Comparison of ENCODE assay signal across 10 mouse cellular contexts in the genomic region with DNA sequence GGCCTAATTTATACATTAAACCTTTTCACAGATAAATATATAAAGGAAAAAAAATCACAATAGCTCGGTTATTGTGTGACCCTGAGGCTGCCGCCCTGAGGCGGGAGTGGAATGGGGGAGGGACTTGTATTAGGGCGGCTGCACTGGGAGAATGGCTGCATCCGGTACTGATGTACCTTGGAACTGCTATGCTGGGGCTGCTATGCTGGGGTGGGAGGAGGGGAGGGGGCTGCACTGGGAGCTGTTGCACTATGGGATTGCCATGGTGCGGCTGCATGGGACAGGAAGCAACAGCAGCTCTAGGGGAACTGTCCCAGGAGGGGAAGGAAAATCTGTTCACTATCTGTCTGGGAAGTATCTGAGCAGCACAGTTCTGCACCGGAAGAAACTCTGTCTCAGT. TPM values are rescaled to one million over a fixed set of nuclear protein-coding genes. Genes with fewer than 3 reads are reported as not detected.
DNase-seq lines count a peak whose midpoint lies in the region; ATAC-seq and TF ChIP-seq lines count a peak whose summit lies in the region.
"Had no signal": no experiment of that assay in that cellular context is flagged by ENCODE, and none has a peak within 500 bp of the region (broad histone marks: within the 10 kb centered on the region; RNA-seq: fewer than 3 reads in every experiment).

No protein-coding gene starts in this region.

- H3K9me3 ChIP-seq in intestine, embryonic 14.5 days (ENCODE audit: control insufficient read depth, low read length), result no peaks in the 10 kb centered on the region
- no peaks in the 10 kb centered on the region for H3K9me3 ChIP-seq in intestine, postnatal 0 days (ENCODE audit: control insufficient read depth)
- H3K9me3 ChIP-seq in limb, embryonic 12.5 days, result no peaks in the 10 kb centered on the region
- H3K9me3 ChIP-seq: embryonic facial prominence, embryonic 15.5 days had no signal

- H3K27ac ChIP-seq in intestine, embryonic 14.5 days (ENCODE audit: low read depth), result peak overlapping the region; percentile 77
- no peak overlapping the region for H3K27ac ChIP-seq in intestine, postnatal 0 days (ENCODE audit: low read depth, low read length)
- H3K27ac ChIP-seq in limb, embryonic 12.5 days, result 0 out of 2 replicates have a peak overlapping the region, but pooled peaks have one; percentile 58

- 17% methylated on average over 7 of the region's 7 CpGs for WGBS in intestine, embryonic 14.5 days
- WGBS in intestine, postnatal 0 days, result 35% methylated on average over 7 of the region's 7 CpGs
- WGBS in limb, embryonic 12.5 days, result 37% methylated on average over 7 of the region's 7 CpGs

- DNase-seq in intestine, embryonic 14.5 days (ENCODE audit: low spot score), result no peak
- DNase-seq in thymus, postnatal 14 days, result peak; percentile 16
- no peak for DNase-seq in thymus, adult 18-20 months
- DNase-seq in cerebellum, adult 8-10 months, result no peak
- DNase-seq: gastrocnemius, postnatal 10 days had no signal

- TF ChIP-seq CTCF in intestine, postnatal 0 days (IDR thresholded peaks at IDR 0.05; ENCODE audit: low read depth), result no peak

- no peaks in the 10 kb centered on the region for H3K36me3 ChIP-seq in intestine, embryonic 14.5 days (ENCODE audit: control insufficient read depth, insufficient read depth, low read length)
- H3K36me3 ChIP-seq in intestine, postnatal 0 days (ENCODE audit: control insufficient read depth, insufficient read depth), result no peaks in the 10 kb centered on the region
- H3K36me3 ChIP-seq in limb, embryonic 12.5 days, result no peaks in the 10 kb centered on the region; the same call in 1 of the 2 replicates
- H3K36me3 ChIP-seq: embryonic facial prominence, embryonic 15.5 days had no signal

- ATAC-seq in intestine, embryonic 14.5 days (replicated peaks; ENCODE audit: low FRiP score, low TSS enrichment, low read depth), result no peak
- ATAC-seq in intestine, postnatal 0 days, result no peak
- ATAC-seq in limb, embryonic 12.5 days (ENCODE audit: insufficient number of reproducible peaks, insufficient read depth, low FRiP score, low TSS enrichment, low read depth), result 0 out of 2 replicates have a peak, but pooled peaks have one; percentile 9
- no peak for ATAC-seq in monocyte, adult 5-6 weeks (replicated peaks; ENCODE audit: insufficient number of reproducible peaks, low FRiP score, low TSS enrichment, poor library complexity, severe bottlenecking)
- ATAC-seq: Patski had no signal

- H3K4me2 ChIP-seq in intestine, embryonic 14.5 days (ENCODE audit: low read length), result peak overlapping the region; percentile 83; the same call in 1 of the 2 replicates
- no peak overlapping the region for H3K4me2 ChIP-seq in intestine, postnatal 0 days (replicated peaks; ENCODE audit: low read depth)
- no peak overlapping the region for H3K4me2 ChIP-seq in limb, embryonic 12.5 days

- no peaks in the 10 kb centered on the region for H3K27me3 ChIP-seq in intestine, embryonic 14.5 days (replicated peaks; ENCODE audit: control insufficient read depth, insufficient read depth, low read length)
- no peaks in the 10 kb centered on the region; the same call in 1 of the 2 replicates for H3K27me3 ChIP-seq in intestine, postnatal 0 days (replicated peaks; ENCODE audit: control insufficient read depth, insufficient read depth, low read length)
- H3K27me3 ChIP-seq in limb, embryonic 12.5 days, result 0 out of 2 replicates have a peak, but pooled peaks cover 6% of the 10 kb centered on the region
- H3K27me3 ChIP-seq: embryonic facial prominence, embryonic 15.5 days; Patski had no signal

- no peak overlapping the region for H3K4me3 ChIP-seq in intestine, embryonic 14.5 days (ENCODE audit: low read depth, low read length)
- H3K4me3 ChIP-seq in intestine, postnatal 0 days (ENCODE audit: low read depth, low read length), result no peak overlapping the region
- no peak overlapping the region for H3K4me3 ChIP-seq in limb, embryonic 12.5 days (replicated peaks)

- H3K4me1 ChIP-seq in intestine, embryonic 14.5 days (replicated peaks; ENCODE audit: control insufficient read depth, insufficient read depth, low read length), result peaks cover 40% of the 10 kb centered on the region
- H3K4me1 ChIP-seq in intestine, postnatal 0 days (replicated peaks; ENCODE audit: control insufficient read depth, insufficient read depth, low read length), result no peaks in the 10 kb centered on the region
- peaks cover 44% of the 10 kb centered on the region for H3K4me1 ChIP-seq in limb, embryonic 12.5 days (replicated peaks)

- no peak overlapping the region for H3K9ac ChIP-seq in intestine, embryonic 14.5 days (ENCODE audit: low read length)
- no peak overlapping the region for H3K9ac ChIP-seq in intestine, postnatal 0 days (ENCODE audit: low read depth, low read length)
- H3K9ac ChIP-seq in limb, embryonic 12.5 days (replicated peaks), result no peak overlapping the region

RNA-seq across cellular contexts. Expression of a gene that starts 1.3 kb away (rescaled TPM):
- 14.9 and 16.6 TPM in 2 replicates for polyA plus RNA-seq in intestine, embryonic 14.5 days (2014; fragmentation: Nextera tagmentation; extraction: Ambion mirVana)
- polyA plus RNA-seq in intestine, postnatal 0 days (2015; fragmentation: Nextera tagmentation; extraction: Ambion mirVana), result 6.6 and 7.5 TPM in 2 replicates
- polyA plus RNA-seq in limb, embryonic 12.5 days (2016; fragmentation: Nextera tagmentation; extraction: Ambion mirVana), result 27.5 and 31.5 TPM in 2 replicates
- 1.4 to 3.0 TPM in 2 of 3 replicates, not detected in the other for total RNA-seq in monocyte, adult 5-6 weeks (2017)

RNA-seq across cellular contexts. Expression of a gene that starts 8.0 kb away (rescaled TPM):
- polyA plus RNA-seq in intestine, embryonic 14.5 days (2014; fragmentation: Nextera tagmentation; extraction: Ambion mirVana), result 530 and 550 TPM in 2 replicates
- polyA plus RNA-seq in intestine, postnatal 0 days (2015; fragmentation: Nextera tagmentation; extraction: Ambion mirVana), result 398 and 414 TPM in 2 replicates
- 484 and 497 TPM in 2 replicates for polyA plus RNA-seq in limb, embryonic 12.5 days (2016; fragmentation: Nextera tagmentation; extraction: Ambion mirVana)
- 574 to 1,047 TPM (median 1,041 TPM) in 3 replicates for total RNA-seq in monocyte, adult 5-6 weeks (2017)

RNA-seq across cellular contexts. Expression of a gene that starts 20.2 kb away (rescaled TPM):
- 15.2 and 16.1 TPM in 2 replicates for polyA plus RNA-seq in intestine, embryonic 14.5 days (2014; fragmentation: Nextera tagmentation; extraction: Ambion mirVana)
- polyA plus RNA-seq in intestine, postnatal 0 days (2015; fragmentation: Nextera tagmentation; extraction: Ambion mirVana), result 6.3 and 10.0 TPM in 2 replicates
- 18.5 and 19.9 TPM in 2 replicates for polyA plus RNA-seq in limb, embryonic 12.5 days (2016; fragmentation: Nextera tagmentation; extraction: Ambion mirVana)
- total RNA-seq in monocyte, adult 5-6 weeks (2017), result 23.3 to 32.0 TPM (median 28.7 TPM) in 3 replicates

RNA-seq across cellular contexts. Expression of a gene that starts 46.5 kb away (rescaled TPM):
- polyA plus RNA-seq in intestine, embryonic 14.5 days (2014; fragmentation: Nextera tagmentation; extraction: Ambion mirVana), result 99.2 and 99.6 TPM in 2 replicates
- 37.3 and 39.0 TPM in 2 replicates for polyA plus RNA-seq in intestine, postnatal 0 days (2015; fragmentation: Nextera tagmentation; extraction: Ambion mirVana)
- polyA plus RNA-seq in limb, embryonic 12.5 days (2016; fragmentation: Nextera tagmentation; extraction: Ambion mirVana), result 71.2 and 74.7 TPM in 2 replicates
- total RNA-seq in monocyte, adult 5-6 weeks (2017), result 21.2 to 26.1 TPM (median 23.4 TPM) in 3 replicates

RNA-seq across cellular contexts. Expression of a gene that starts 46.5 kb away (rescaled TPM):
- 75.5 and 84.2 TPM in 2 replicates for polyA plus RNA-seq in intestine, embryonic 14.5 days (2014; fragmentation: Nextera tagmentation; extraction: Ambion mirVana)
- polyA plus RNA-seq in intestine, postnatal 0 days (2015; fragmentation: Nextera tagmentation; extraction: Ambion mirVana), result 15.9 and 17.3 TPM in 2 replicates
- 86.6 and 90.0 TPM in 2 replicates for polyA plus RNA-seq in limb, embryonic 12.5 days (2016; fragmentation: Nextera tagmentation; extraction: Ambion mirVana)
- total RNA-seq in monocyte, adult 5-6 weeks (2017), result 12.7 to 25.2 TPM (median 15.0 TPM) in 3 replicates
